Mouse (Mus musculus): ENCODE results near the gene Bpifb1. TPM values are rescaled to one million over a fixed set of nuclear protein-coding genes. Genes with fewer than 3 reads are reported as not detected.

The Bpifb1 gene
- polyA plus RNA-seq, 1 experiment from 2014 or later: not detected

DNA sequence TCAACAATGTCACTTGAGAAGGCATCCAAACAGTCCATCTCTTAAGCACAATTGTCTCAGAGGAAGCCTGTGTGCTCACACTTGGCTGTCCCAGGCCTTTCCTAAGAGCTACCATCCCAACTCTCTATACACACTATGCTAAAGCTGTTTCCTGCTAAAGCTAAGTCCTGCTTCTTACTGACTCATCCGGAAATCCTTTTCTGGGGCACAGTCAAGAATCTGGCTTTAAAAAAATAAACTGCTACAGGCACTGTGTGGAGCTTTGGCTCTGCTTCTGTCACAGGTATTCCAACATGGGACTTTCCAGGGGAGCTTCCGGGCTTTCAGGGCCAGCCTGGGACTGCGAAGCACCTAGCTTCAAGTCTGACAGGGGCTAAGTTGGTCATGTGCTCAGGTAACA, 4.9 kb upstream of the Bpifb1 start:
- no peak for ATAC-seq (ENCODE audit: low read depth)
- H3K27me3 ChIP-seq: no peaks in the 10 kb centered on the region
- no peak overlapping the region for H3K4me2 ChIP-seq
- 83% methylated on average over 3 of the region's 3 CpGs for WGBS
- no peaks in the 10 kb centered on the region for H3K36me3 ChIP-seq
- no peak overlapping the region for H3K27ac ChIP-seq (replicated peaks)
- no peak overlapping the region for H3K9ac ChIP-seq
- H3K4me1 ChIP-seq (replicated peaks): 0 out of 2 replicates have a peak, but pooled peaks cover 3% of the 10 kb centered on the region
- H3K9me3 ChIP-seq: no peaks in the 10 kb centered on the region
- H3K4me3 ChIP-seq: no peak overlapping the region

GRCm38 (mm10) chr2:154187468-154187867, 3.1 kb upstream of the Bpifb1 start:
- Histone ChIP-seq H3K4me3 (no peak overlapping the region), H3K4me2 (no peak overlapping the region), H3K27ac (replicated peaks) (no peak overlapping the region), H3K9me3 (no peaks in the 10 kb centered on the region), H3K4me1 (replicated peaks) (0 out of 2 replicates have a peak, but pooled peaks cover 3% of the 10 kb centered on the region), H3K27me3 (no peaks in the 10 kb centered on the region), H3K9ac (no peak overlapping the region), H3K36me3 (no peaks in the 10 kb centered on the region)
- WGBS: 42% methylated on average over 5 of the region's 5 CpGs
- no peak for ATAC-seq (ENCODE audit: low read depth)

GRCm38 (mm10) chr2:154189877-154190434, 662 bp upstream of the Bpifb1 start:
- H3K9ac ChIP-seq: no peak overlapping the region
- ATAC-seq (ENCODE audit: low read depth): no peak
- H3K4me2 ChIP-seq: no peak overlapping the region
- no peak overlapping the region for H3K4me3 ChIP-seq
- H3K4me1 ChIP-seq (replicated peaks): no peaks in the 10 kb centered on the region
- H3K27me3 ChIP-seq: no peaks in the 10 kb centered on the region
- WGBS: 87% methylated on average over 7 of the region's 7 CpGs
- no peaks in the 10 kb centered on the region for H3K9me3 ChIP-seq
- H3K27ac ChIP-seq (replicated peaks): no peak overlapping the region
- H3K36me3 ChIP-seq: no peaks in the 10 kb centered on the region

DNA sequence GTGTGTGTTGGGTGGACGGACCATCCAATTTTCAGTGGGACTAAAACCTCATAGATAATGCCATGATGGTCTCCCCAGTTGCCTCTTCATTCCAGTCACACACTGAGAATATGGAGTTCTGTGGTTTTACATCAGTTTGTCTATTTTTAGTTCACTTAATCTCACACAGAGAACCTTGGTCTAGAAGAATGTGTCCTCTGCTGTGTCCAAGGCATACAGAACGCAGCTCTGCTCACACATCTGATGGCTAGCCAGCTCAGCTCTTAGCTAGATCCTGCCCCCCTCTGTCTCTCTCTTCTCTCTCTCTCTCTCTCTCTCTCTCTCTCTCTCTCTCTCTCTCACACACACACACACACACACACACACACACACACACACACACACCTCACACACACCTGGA, 1.5 kb downstream of the Bpifb1 start:
- 94% methylated on average over 2 of the region's 2 CpGs for WGBS
- no peak overlapping the region for H3K4me2 ChIP-seq
- no peaks in the 10 kb centered on the region for H3K36me3 ChIP-seq

DNA sequence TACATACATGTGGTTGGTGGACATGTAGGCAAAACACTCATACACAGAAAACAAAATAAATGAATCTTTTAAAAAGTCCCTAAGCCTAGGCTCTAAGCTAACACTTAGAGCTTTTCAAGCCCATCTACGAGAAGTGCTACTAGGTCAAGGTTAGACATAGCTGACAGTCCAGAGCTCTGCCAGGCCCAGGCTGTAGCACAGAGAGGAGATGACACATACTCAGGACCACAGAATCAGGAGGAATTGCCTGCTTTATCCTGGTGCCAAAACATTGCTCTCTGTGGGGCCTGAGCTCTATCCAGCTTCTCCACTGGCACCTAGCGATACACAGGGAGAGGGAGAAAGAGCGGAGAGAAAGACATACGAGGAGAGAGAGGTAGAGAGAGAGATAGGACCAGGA, 2.5 kb downstream of the Bpifb1 start:
- H3K4me3 ChIP-seq: no peak overlapping the region
- no peaks in the 10 kb centered on the region for H3K9me3 ChIP-seq
- no peak overlapping the region for H3K4me2 ChIP-seq
- no peaks in the 10 kb centered on the region for H3K27me3 ChIP-seq
- H3K4me1 ChIP-seq (replicated peaks): no peaks in the 10 kb centered on the region
- 90% methylated on average over 4 of the region's 4 CpGs for WGBS
- ATAC-seq (ENCODE audit: low read depth): no peak
- no peaks in the 10 kb centered on the region for H3K36me3 ChIP-seq
- no peak overlapping the region for H3K27ac ChIP-seq (replicated peaks)
- H3K9ac ChIP-seq: no peak overlapping the region

More for the DNA sequence above, 1.5 kb downstream of the Bpifb1 start:
- H3K4me3 ChIP-seq: no peak overlapping the region
- H3K27me3 ChIP-seq: no peaks in the 10 kb centered on the region
- no peak overlapping the region for H3K9ac ChIP-seq
- no peak overlapping the region for H3K27ac ChIP-seq (replicated peaks)
- no peaks in the 10 kb centered on the region for H3K9me3 ChIP-seq
- H3K4me1 ChIP-seq (replicated peaks): no peaks in the 10 kb centered on the region
- no peak for ATAC-seq (ENCODE audit: low read depth)

GRCm38 (mm10) chr2:154193994-154194504, 3.4 kb downstream of the Bpifb1 start:
- WGBS: 78% methylated on average over 5 of the region's 5 CpGs
- Histone ChIP-seq H3K27me3 (no peaks in the 10 kb centered on the region), H3K9me3 (no peaks in the 10 kb centered on the region), H3K9ac (no peak overlapping the region), H3K36me3 (no peaks in the 10 kb centered on the region), H3K4me1 (replicated peaks) (no peaks in the 10 kb centered on the region), H3K4me2 (no peak overlapping the region), H3K4me3 (no peak overlapping the region), H3K27ac (replicated peaks) (no peak overlapping the region)
- ATAC-seq (ENCODE audit: low read depth): no peak

DNA sequence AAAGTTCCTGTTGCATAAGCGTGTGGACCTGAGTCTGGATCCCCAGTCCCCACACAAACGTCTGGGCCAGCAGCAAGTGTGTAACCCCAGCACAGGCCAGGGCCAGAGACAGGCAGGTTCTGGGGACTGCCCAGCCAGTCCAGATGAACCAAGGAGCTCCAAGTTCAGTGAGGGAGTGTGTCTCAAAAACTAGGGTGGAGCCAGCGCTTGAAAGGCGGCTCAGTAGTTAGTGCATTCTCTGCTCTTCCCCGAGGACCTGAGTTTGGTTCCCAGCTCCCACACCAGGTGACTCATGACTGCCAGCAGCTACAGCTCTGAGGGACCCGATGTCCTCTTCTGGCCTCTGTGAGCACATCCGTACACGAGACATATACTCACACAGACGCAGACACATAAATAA, 6.4 kb downstream of the Bpifb1 start:
- H3K9me3 ChIP-seq: no peaks in the 10 kb centered on the region
- H3K4me3 ChIP-seq: no peak overlapping the region
- no peaks in the 10 kb centered on the region for H3K27me3 ChIP-seq
- WGBS: 91% methylated on average over 9 of the region's 9 CpGs
- no peak for ATAC-seq (ENCODE audit: low read depth)
- H3K9ac ChIP-seq: no peak overlapping the region
- H3K27ac ChIP-seq (replicated peaks): no peak overlapping the region
- no peaks in the 10 kb centered on the region for H3K36me3 ChIP-seq
- no peak overlapping the region for H3K4me2 ChIP-seq
- no peaks in the 10 kb centered on the region for H3K4me1 ChIP-seq (replicated peaks)

DNA sequence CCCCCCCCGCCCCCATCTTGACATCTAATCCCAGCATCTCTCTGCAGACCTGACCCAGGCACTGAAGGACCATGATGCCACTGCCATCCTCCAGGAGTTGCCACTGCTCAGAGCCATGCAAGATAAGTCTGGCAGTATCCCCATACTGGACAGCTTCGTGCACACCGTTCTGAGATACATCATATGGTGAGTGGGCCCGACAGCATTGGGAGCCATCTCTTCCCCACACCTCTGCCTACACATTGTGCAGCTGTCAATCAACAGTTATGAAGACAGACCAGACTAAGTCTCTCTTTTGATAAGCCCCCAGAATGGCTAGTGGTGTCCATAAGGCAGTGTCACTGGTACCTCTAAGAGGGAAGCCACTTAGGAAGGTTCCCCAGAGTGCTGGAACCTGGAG, 14.0 kb downstream of the Bpifb1 start:
- WGBS: 90% methylated on average over 4 of the region's 4 CpGs
- no peaks in the 10 kb centered on the region for H3K36me3 ChIP-seq

GRCm38 (mm10) chr2:154206908-154207307, 16.3 kb downstream of the Bpifb1 start:
- no peak overlapping the region for H3K4me3 ChIP-seq
- no peak overlapping the region for H3K27ac ChIP-seq (replicated peaks)
- H3K4me2 ChIP-seq: no peak overlapping the region
- H3K9me3 ChIP-seq: no peaks in the 10 kb centered on the region
- no peaks in the 10 kb centered on the region for H3K27me3 ChIP-seq
- WGBS: 64% methylated on average over 7 of the region's 7 CpGs
- no peaks in the 10 kb centered on the region for H3K36me3 ChIP-seq
- H3K4me1 ChIP-seq (replicated peaks): no peaks in the 10 kb centered on the region
- no peak overlapping the region for H3K9ac ChIP-seq
- ATAC-seq (ENCODE audit: low read depth): no peak

More for the DNA sequence above, 14.0 kb downstream of the Bpifb1 start:
- no peak for ATAC-seq (ENCODE audit: low read depth)
- H3K9ac ChIP-seq: no peak overlapping the region
- no peaks in the 10 kb centered on the region for H3K9me3 ChIP-seq
- H3K27ac ChIP-seq (replicated peaks): no peak overlapping the region
- no peaks in the 10 kb centered on the region for H3K4me1 ChIP-seq (replicated peaks)
- H3K4me3 ChIP-seq: no peak overlapping the region
- H3K27me3 ChIP-seq: no peaks in the 10 kb centered on the region
- H3K4me2 ChIP-seq: no peak overlapping the region

DNA sequence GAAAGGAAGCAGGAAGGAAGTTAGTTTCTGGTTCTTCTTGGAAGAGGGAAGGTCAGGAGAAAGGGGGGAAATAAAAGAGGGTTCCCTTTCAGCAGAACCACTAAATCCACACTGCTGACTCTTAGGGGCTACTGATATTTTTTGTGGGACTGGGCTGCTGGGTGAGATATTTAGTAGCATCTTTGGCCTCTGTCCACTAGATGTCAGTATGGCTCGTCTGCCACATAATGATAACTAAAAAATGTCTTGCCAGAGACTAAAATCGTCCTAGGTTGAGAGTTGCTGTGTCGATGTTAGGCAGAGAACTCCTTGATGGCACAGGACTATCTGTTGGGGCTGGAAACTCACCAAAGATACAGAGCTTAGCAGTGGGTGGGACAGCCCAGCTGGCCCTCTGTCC, 18.5 kb downstream of the Bpifb1 start:
- H3K4me2 ChIP-seq: no peak overlapping the region
- no peak overlapping the region for H3K27ac ChIP-seq (replicated peaks)
- 14% methylated on average over 3 of the region's 3 CpGs for WGBS
- no peak overlapping the region for H3K9ac ChIP-seq
- H3K4me3 ChIP-seq: no peak overlapping the region
- no peaks in the 10 kb centered on the region for H3K27me3 ChIP-seq
- H3K4me1 ChIP-seq (replicated peaks): no peaks in the 10 kb centered on the region
- no peaks in the 10 kb centered on the region for H3K36me3 ChIP-seq
- H3K9me3 ChIP-seq: no peaks in the 10 kb centered on the region
- ATAC-seq (ENCODE audit: low read depth): no peak

- H3K9me3 ChIP-seq: no peaks in the 10 kb centered on the region
- no peak overlapping the region for H3K4me2 ChIP-seq
- no peak for ATAC-seq (ENCODE audit: low read depth)
- H3K36me3 ChIP-seq: no peaks in the 10 kb centered on the region
- 46% methylated on average over 1 of the region's 1 CpGs for WGBS
- no peaks in the 10 kb centered on the region for H3K27me3 ChIP-seq
- H3K27ac ChIP-seq (replicated peaks): no peak overlapping the region
- no peak overlapping the region for H3K4me3 ChIP-seq
- H3K4me1 ChIP-seq (replicated peaks): no peaks in the 10 kb centered on the region
- no peak overlapping the region for H3K9ac ChIP-seq
Observed at GRCm38 (mm10) chr2:154211121-154211520, 20.5 kb downstream of the Bpifb1 start.

- Histone ChIP-seq H3K27me3 (no peaks in the 10 kb centered on the region), H3K9ac (no peak overlapping the region), H3K4me2 (no peak overlapping the region), H3K36me3 (no peaks in the 10 kb centered on the region), H3K9me3 (no peaks in the 10 kb centered on the region), H3K4me3 (no peak overlapping the region), H3K4me1 (replicated peaks) (no peaks in the 10 kb centered on the region), H3K27ac (replicated peaks) (no peak overlapping the region)
- 83% methylated on average over 4 of the region's 4 CpGs for WGBS
- no peak for ATAC-seq (ENCODE audit: low read depth)
Observed at GRCm38 (mm10) chr2:154211881-154212280, 21.3 kb downstream of the Bpifb1 start.

DNA sequence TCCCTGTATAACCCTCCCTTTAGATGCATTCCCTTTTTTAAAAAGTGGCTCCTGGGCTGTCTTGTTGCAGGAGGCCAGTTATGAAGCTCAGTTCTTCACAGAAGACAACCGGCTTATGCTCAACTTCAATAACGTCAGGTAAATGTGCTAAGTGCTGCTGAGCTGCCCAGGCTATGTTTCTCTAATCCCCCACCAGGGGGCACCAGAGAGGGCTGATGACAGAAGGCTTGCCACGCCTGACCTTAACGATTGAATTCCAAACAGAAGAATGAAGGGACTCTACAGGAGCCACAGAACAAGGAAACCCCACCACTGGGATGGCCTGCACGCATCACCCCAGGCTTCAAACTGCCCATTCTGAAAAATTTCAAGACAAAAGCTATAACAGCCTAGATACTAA, 24.6 kb downstream of the Bpifb1 start:
- 20% methylated on average over 5 of the region's 5 CpGs for WGBS
- Histone ChIP-seq H3K9me3 (no peaks in the 10 kb centered on the region), H3K4me1 (replicated peaks) (no peaks in the 10 kb centered on the region), H3K4me2 (no peak overlapping the region), H3K27ac (replicated peaks) (no peak overlapping the region), H3K4me3 (no peak overlapping the region), H3K36me3 (no peaks in the 10 kb centered on the region), H3K27me3 (no peaks in the 10 kb centered on the region), H3K9ac (no peak overlapping the region)
- no peak for ATAC-seq (ENCODE audit: low read depth)

Data from neural tube, embryonic 13.5 days (tissue).